Mouse (Mus musculus): Measurements from ENCODE around the gene Hoxc6.

The Hoxc6 gene

GRCm38 (mm10) chr15:103038701-103039480 lies 40.8 kb downstream of the Hoxc6 start:
- DNase-seq (ENCODE audit: low read depth): no peak

GRCm38 (mm10) chr15:103039609-103040008 lies 41.6 kb downstream of the Hoxc6 start:
- DNase-seq (ENCODE audit: low read depth): no peak

- no peak for DNase-seq (ENCODE audit: low read depth)
Measured at GRCm38 (mm10) chr15:103040601-103041000, 42.5 kb downstream of the Hoxc6 start.

- no peak for DNase-seq (ENCODE audit: low read depth)
Measured at GRCm38 (mm10) chr15:103041613-103042012, 43.6 kb downstream of the Hoxc6 start.

- no peak for DNase-seq (ENCODE audit: low read depth)
Measured at GRCm38 (mm10) chr15:103042209-103042608, 44.2 kb downstream of the Hoxc6 start.

GRCm38 (mm10) chr15:103051670-103052069 lies 53.6 kb downstream of the Hoxc6 start:
- DNase-seq (ENCODE audit: low read depth): no peak

- DNase-seq (ENCODE audit: low read depth): no peak
Measured at GRCm38 (mm10) chr15:103053210-103053609, 55.2 kb downstream of the Hoxc6 start.

GRCm38 (mm10) chr15:103056396-103056795 lies 58.3 kb downstream of the Hoxc6 start:
- no peak for DNase-seq (ENCODE audit: low read depth)

GRCm38 (mm10) chr15:103058715-103059114 lies 60.7 kb downstream of the Hoxc6 start:
- DNase-seq (ENCODE audit: low read depth): no peak

- no peak for DNase-seq (ENCODE audit: low read depth)
Measured at GRCm38 (mm10) chr15:103059393-103059992, 61.4 kb downstream of the Hoxc6 start.

GRCm38 (mm10) chr15:103060021-103060340 lies 61.9 kb downstream of the Hoxc6 start:
- DNase-seq (ENCODE audit: low read depth): no peak

GRCm38 (mm10) chr15:103060341-103061130 lies 62.5 kb downstream of the Hoxc6 start:
- no peak for DNase-seq (ENCODE audit: low read depth)

- DNase-seq (ENCODE audit: low read depth): no peak
Measured at GRCm38 (mm10) chr15:103061131-103061825, 63.2 kb downstream of the Hoxc6 start.

All from c-Kit-positive CD71-negative TER-119-negative erythroid progenitor cells, embryonic 14.5 days (primary cell).